Mouse (Mus musculus): ENCODE results near the gene Aldh18a1. TPM values are rescaled to one million over a fixed set of nuclear protein-coding genes. Genes with fewer than 3 reads are reported as not detected.

The Aldh18a1 gene
- polyA plus RNA-seq, 1 experiment from 2014 or later, result 41.2 TPM

- peaks cover 12 to 17% of the 10 kb centered on the region in 2 experiments for H3K4me1 ChIP-seq (ENCODE audit: control insufficient read depth in 2 of 2, insufficient read depth in 2 of 2, low read length in 2 of 2)
- no peaks in the 10 kb centered on the region for H3K9me3 ChIP-seq (ENCODE audit: control insufficient read depth, low read length)
- ATAC-seq (ENCODE audit: insufficient number of reproducible peaks, insufficient read depth, low FRiP score, low read depth), result no peak
- no peak overlapping the region for H3K27ac ChIP-seq (replicated peaks in 1 of 2; ENCODE audit: control insufficient read depth in 1 of 2, insufficient read depth in 1 of 2, low read depth in 2 of 2, low read length in 2 of 2)
- H3K36me3 ChIP-seq (ENCODE audit: control insufficient read depth, insufficient read depth, low read length), result peaks cover 36% of the 10 kb centered on the region
- H3K4me3 ChIP-seq (ENCODE audit: control insufficient read depth in 1 of 2, insufficient read depth in 1 of 2, low read depth in 1 of 2, low read length in 2 of 2), result peak overlapping the region; percentile 72 to 97; a peak in 3 of 4 replicates
- H3K4me2 ChIP-seq (ENCODE audit: low read length), result peak overlapping the region; percentile 70
- 52% methylated on average over 7 of the region's 7 CpGs for WGBS
- H3K27me3 ChIP-seq (ENCODE audit: control insufficient read depth, insufficient read depth, low read length), result no peaks in the 10 kb centered on the region
- H3K9ac ChIP-seq (ENCODE audit: low read length), result no peak overlapping the region
Observed at GRCm38 (mm10) chr19:40586908-40587307, 1.4 kb downstream of the Aldh18a1 start.

DNA sequence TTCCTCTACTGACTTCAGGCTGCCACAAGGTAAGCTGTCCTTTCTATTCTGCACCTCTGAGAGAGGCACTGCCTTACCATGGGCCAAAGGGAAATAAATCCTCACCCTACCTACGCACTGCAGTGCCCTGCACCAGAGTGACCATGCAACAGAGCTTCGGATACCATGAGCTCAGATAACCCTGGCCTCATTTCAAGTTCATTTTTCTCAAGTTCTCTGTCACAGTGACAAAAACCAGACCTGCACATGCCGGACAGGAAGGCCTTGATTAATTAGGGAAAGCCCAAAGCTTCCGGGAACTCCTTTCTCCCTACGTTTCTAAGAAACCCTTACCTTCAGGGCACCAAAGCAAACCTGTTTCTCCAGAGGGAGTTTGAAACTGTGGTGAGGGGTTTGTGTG is 6.6 kb downstream of the Aldh18a1 start:
- peaks cover 67% of the 10 kb centered on the region for H3K36me3 ChIP-seq (ENCODE audit: control insufficient read depth, insufficient read depth, low read length)
- H3K27me3 ChIP-seq (ENCODE audit: control insufficient read depth, insufficient read depth, low read length), result no peaks in the 10 kb centered on the region
- peak; percentile 42; the same call in 1 of the 2 replicates for ATAC-seq (ENCODE audit: insufficient number of reproducible peaks, insufficient read depth, low FRiP score, low read depth)
- H3K27ac ChIP-seq (replicated peaks in 1 of 2; ENCODE audit: control insufficient read depth in 1 of 2, insufficient read depth in 1 of 2, low read depth in 2 of 2, low read length in 2 of 2), result peak overlapping the region; percentile 11 to 47; a peak in 2 of 4 replicates
- H3K9me3 ChIP-seq (ENCODE audit: control insufficient read depth, low read length), result no peaks in the 10 kb centered on the region
- no peak overlapping the region for H3K9ac ChIP-seq (ENCODE audit: low read length)
- whole genome bisulfite sequencing, result 17% methylated on average over 5 of the region's 5 CpGs
- no peak overlapping the region for H3K4me3 ChIP-seq (ENCODE audit: control insufficient read depth in 1 of 2, insufficient read depth in 1 of 2, low read depth in 1 of 2, low read length in 2 of 2)
- H3K4me1 ChIP-seq (ENCODE audit: control insufficient read depth in 2 of 2, insufficient read depth in 2 of 2, low read length in 2 of 2), result peaks cover 10 to 18% of the 10 kb centered on the region in 2 experiments
- H3K4me2 ChIP-seq (ENCODE audit: low read length), result no peak overlapping the region

DNA sequence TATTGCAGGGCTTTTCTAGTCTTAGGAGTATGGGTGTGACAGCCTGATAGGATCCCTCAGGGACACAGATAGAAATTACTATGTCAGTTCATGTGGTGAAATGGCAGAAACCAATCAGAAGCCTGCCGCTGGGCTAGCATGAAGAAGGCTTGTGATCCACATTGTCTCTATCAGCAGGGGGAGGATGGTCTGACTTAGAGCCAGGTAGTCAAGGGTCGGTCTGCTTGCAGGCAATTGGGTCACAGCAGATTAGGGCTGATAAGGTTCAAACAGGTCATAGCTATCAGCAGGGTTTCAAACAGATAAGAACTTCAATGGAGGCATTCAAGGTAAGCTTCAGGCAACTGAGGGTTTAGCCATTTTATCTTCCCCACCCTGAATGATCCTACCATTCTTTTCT is 7.4 kb downstream of the Aldh18a1 start:
- H3K36me3 ChIP-seq (ENCODE audit: control insufficient read depth, insufficient read depth, low read length), result peaks cover 74% of the 10 kb centered on the region
- WGBS, result 72% methylated on average over 2 of the region's 2 CpGs
- peaks cover 10 to 18% of the 10 kb centered on the region in 2 experiments for H3K4me1 ChIP-seq (ENCODE audit: control insufficient read depth in 2 of 2, insufficient read depth in 2 of 2, low read length in 2 of 2)
- H3K9me3 ChIP-seq (ENCODE audit: control insufficient read depth, low read length), result no peaks in the 10 kb centered on the region
- H3K27ac ChIP-seq (replicated peaks in 1 of 2; ENCODE audit: control insufficient read depth in 1 of 2, insufficient read depth in 1 of 2, low read depth in 2 of 2, low read length in 2 of 2), result no peak overlapping the region
- no peak for ATAC-seq (ENCODE audit: insufficient number of reproducible peaks, insufficient read depth, low FRiP score, low read depth)
- no peaks in the 10 kb centered on the region for H3K27me3 ChIP-seq (ENCODE audit: control insufficient read depth, insufficient read depth, low read length)
- H3K4me2 ChIP-seq (ENCODE audit: low read length), result no peak overlapping the region
- H3K4me3 ChIP-seq (ENCODE audit: control insufficient read depth in 1 of 2, insufficient read depth in 1 of 2, low read depth in 1 of 2, low read length in 2 of 2), result no peak overlapping the region
- H3K9ac ChIP-seq (ENCODE audit: low read length), result no peak overlapping the region

DNA sequence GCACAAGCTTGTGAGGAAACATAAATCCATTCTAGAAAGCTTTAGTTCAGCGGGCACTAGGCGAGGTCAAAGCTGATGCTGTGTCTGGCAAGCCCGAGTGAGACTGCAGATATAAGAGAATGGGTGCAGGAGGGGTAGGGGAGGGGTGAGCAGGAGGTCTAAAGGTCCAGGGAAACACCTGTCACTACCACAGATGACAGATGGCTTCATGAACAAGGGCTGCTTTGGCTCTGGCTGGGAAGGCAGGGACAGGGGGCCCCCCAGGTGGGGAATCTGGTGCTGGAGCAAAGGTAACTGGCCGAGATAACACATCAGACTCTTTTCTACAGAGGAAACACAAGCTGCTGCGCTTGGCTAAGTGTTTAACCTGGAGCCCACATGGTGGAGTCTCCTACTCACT is 12.8 kb downstream of the Aldh18a1 start:
- WGBS, result 69% methylated on average over 5 of the region's 5 CpGs
- Histone ChIP-seq H3K27me3 (ENCODE audit: control insufficient read depth, insufficient read depth, low read length) (no peaks in the 10 kb centered on the region), H3K9me3 (ENCODE audit: control insufficient read depth, low read length) (peaks cover 4% of the 10 kb centered on the region), H3K27ac (replicated peaks in 1 of 2; ENCODE audit: control insufficient read depth in 1 of 2, insufficient read depth in 1 of 2, low read depth in 2 of 2, low read length in 2 of 2) (no peak overlapping the region), H3K9ac (ENCODE audit: low read length) (no peak overlapping the region), H3K4me1 (ENCODE audit: control insufficient read depth in 2 of 2, insufficient read depth in 2 of 2, low read length in 2 of 2) (no peaks in the 10 kb centered on the region), H3K4me3 (ENCODE audit: control insufficient read depth in 1 of 2, insufficient read depth in 1 of 2, low read depth in 1 of 2, low read length in 2 of 2) (no peak overlapping the region), H3K4me2 (ENCODE audit: low read length) (no peak overlapping the region), H3K36me3 (ENCODE audit: control insufficient read depth, insufficient read depth, low read length) (peaks cover 96% of the 10 kb centered on the region)
- no peak for ATAC-seq (ENCODE audit: insufficient number of reproducible peaks, insufficient read depth, low FRiP score, low read depth)

DNA sequence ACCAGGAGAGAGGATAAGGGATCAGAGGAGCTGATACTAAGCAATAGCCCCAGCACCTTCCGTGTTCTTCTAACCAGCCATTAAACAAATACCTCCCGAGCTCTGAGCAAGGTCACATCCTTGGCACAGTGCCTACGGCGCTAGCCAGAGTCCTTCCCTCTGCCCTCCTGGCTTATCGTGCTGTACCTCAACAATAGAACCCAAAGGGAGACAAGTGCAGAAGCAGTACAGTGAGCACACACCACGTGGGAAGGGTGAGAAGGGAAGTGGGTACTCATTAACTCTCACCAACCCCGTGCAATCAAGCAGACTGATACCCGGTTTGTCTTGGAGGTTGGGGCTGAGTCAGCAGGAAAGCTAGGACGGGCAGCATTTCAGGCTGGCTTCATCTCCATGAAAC is 17.5 kb downstream of the Aldh18a1 start:
- no peak overlapping the region for H3K9ac ChIP-seq (ENCODE audit: low read length)
- no peaks in the 10 kb centered on the region for H3K27me3 ChIP-seq (ENCODE audit: control insufficient read depth, insufficient read depth, low read length)
- no peaks in the 10 kb centered on the region for H3K4me1 ChIP-seq (ENCODE audit: control insufficient read depth in 2 of 2, insufficient read depth in 2 of 2, low read length in 2 of 2)
- H3K36me3 ChIP-seq (ENCODE audit: control insufficient read depth, insufficient read depth, low read length), result peaks cover 99% of the 10 kb centered on the region
- H3K9me3 ChIP-seq (ENCODE audit: control insufficient read depth, low read length), result peaks cover 17% of the 10 kb centered on the region
- 49% methylated on average over 9 of the region's 9 CpGs for WGBS
- peak overlapping the region; percentile 15 to 55; a peak in 3 of 4 replicates for H3K27ac ChIP-seq (replicated peaks in 1 of 2; ENCODE audit: control insufficient read depth in 1 of 2, insufficient read depth in 1 of 2, low read depth in 2 of 2, low read length in 2 of 2)
- ATAC-seq (ENCODE audit: insufficient number of reproducible peaks, insufficient read depth, low FRiP score, low read depth), result peak; percentile 79
- H3K4me3 ChIP-seq (ENCODE audit: control insufficient read depth in 1 of 2, insufficient read depth in 1 of 2, low read depth in 1 of 2, low read length in 2 of 2), result no peak overlapping the region
- H3K4me2 ChIP-seq (ENCODE audit: low read length), result no peak overlapping the region

- no peak overlapping the region for H3K4me2 ChIP-seq (ENCODE audit: low read length)
- ATAC-seq (ENCODE audit: insufficient number of reproducible peaks, insufficient read depth, low FRiP score, low read depth), result no peak
- H3K9me3 ChIP-seq (ENCODE audit: control insufficient read depth, low read length), result peaks cover 17% of the 10 kb centered on the region
- no peak overlapping the region for H3K9ac ChIP-seq (ENCODE audit: low read length)
- no peak overlapping the region for H3K27ac ChIP-seq (replicated peaks in 1 of 2; ENCODE audit: control insufficient read depth in 1 of 2, insufficient read depth in 1 of 2, low read depth in 2 of 2, low read length in 2 of 2)
- peaks cover 96% of the 10 kb centered on the region for H3K36me3 ChIP-seq (ENCODE audit: control insufficient read depth, insufficient read depth, low read length)
- WGBS, result 69% methylated on average over 3 of the region's 3 CpGs
- no peak overlapping the region for H3K4me3 ChIP-seq (ENCODE audit: control insufficient read depth in 1 of 2, insufficient read depth in 1 of 2, low read depth in 1 of 2, low read length in 2 of 2)
- no peaks in the 10 kb centered on the region for H3K27me3 ChIP-seq (ENCODE audit: control insufficient read depth, insufficient read depth, low read length)
- H3K4me1 ChIP-seq (ENCODE audit: control insufficient read depth in 2 of 2, insufficient read depth in 2 of 2, low read length in 2 of 2), result peaks cover 4% of the 10 kb centered on the region in 2 experiments; a peak in 1 of 4 replicates
Observed at GRCm38 (mm10) chr19:40567616-40568015, 20.6 kb downstream of the Aldh18a1 start.

DNA sequence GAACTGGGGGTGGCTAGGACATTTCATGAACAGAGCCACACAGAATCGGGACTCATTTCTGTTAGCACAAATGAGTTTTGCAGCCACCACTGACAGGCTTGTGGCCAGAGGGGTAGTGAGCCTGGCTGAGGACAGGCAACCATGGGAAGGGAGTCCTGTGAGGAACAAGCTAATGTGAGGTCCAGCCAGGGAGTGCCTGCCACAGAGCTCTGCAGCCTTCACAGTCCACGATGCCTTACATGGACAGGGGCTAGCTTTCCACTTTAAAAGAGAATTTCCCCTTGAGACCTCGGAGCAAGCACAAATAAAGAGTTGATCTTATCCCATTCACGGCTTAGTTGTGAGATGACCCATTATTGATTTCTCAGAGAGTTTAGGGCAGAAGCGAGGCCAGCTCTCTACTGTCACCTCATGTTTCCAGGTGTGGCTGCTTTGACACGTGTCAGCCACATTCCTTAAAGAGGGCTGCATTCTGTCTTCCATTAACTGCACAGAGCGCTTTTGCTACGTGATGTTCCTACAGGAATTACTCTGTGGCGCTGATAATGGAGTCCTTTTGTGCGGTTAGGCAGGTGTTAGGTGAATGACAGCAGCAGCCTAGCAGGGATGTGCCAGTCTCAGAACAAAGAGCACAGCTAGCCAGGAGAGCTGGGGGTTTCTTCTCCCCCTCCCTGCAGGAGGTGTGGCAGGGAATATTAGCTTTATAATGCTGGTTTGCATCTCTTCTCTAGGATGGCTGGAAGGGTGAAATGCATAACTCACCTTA is 24.2 kb downstream of the Aldh18a1 start:
- Histone ChIP-seq H3K4me3 (ENCODE audit: control insufficient read depth in 1 of 2, insufficient read depth in 1 of 2, low read depth in 1 of 2, low read length in 2 of 2) (no peak overlapping the region), H3K27me3 (ENCODE audit: control insufficient read depth, insufficient read depth, low read length) (no peaks in the 10 kb centered on the region), H3K4me1 (ENCODE audit: control insufficient read depth in 2 of 2, insufficient read depth in 2 of 2, low read length in 2 of 2) (peaks cover 4% of the 10 kb centered on the region in 2 experiments; a peak in 1 of 4 replicates), H3K9me3 (ENCODE audit: control insufficient read depth, low read length) (no peaks in the 10 kb centered on the region; the same call in 1 of the 2 replicates), H3K4me2 (ENCODE audit: low read length) (no peak overlapping the region), H3K27ac (replicated peaks in 1 of 2; ENCODE audit: control insufficient read depth in 1 of 2, insufficient read depth in 1 of 2, low read depth in 2 of 2, low read length in 2 of 2) (peak overlapping the region in 1 of 2 experiments; percentile 55; a peak in 2 of 4 replicates), H3K36me3 (ENCODE audit: control insufficient read depth, insufficient read depth, low read length) (peaks cover 67% of the 10 kb centered on the region), H3K9ac (ENCODE audit: low read length) (no peak overlapping the region)
- WGBS, result 53% methylated on average over 10 of the region's 10 CpGs
- ATAC-seq (ENCODE audit: insufficient number of reproducible peaks, insufficient read depth, low FRiP score, low read depth), result peak; percentile 60

Measured in heart, embryonic 14.5 days (tissue).